Mouse (Mus musculus) naive thymus-derived CD4-positive, alpha-beta T cell, adult 5 months (primary cell): ENCODE measurements around the gene Slc25a19. TPM values are rescaled to one million over a fixed set of nuclear protein-coding genes. Genes with fewer than 3 reads are reported as not detected.

ENCODE experiments used
- polyA plus RNA-seq: library from polyadenylated mRNA; unstranded; fragments of 100-300 nt; shearing (Covaris generic); gene quantifications from one replicate; pipeline ENCODE4 v1.2.1, GENCODE M21; 2017

Slc25a19 gene
- polyA plus RNA-seq: 27.4 TPM

GRCm38 (mm10) chr11:115627705-115628464 is at the start of gene Slc25a19:
Gene Slc25a19, minus strand, starts transcription at chr11:115628295.

GRCm38 (mm10) chr11:115612410-115613137 is 15.5 kb downstream of the Slc25a19 start, which contains the start of gene Mif4gd:
Gene Mif4gd, minus strand, starts transcription at chr11:115612969.

GRCm38 (mm10) chr11:115603476-115604303 is 24.4 kb downstream of the Slc25a19 start, which contains the start of the genes Mrps7 and Gga3:
Gene Mrps7, plus strand, starts transcription at chr11:115603925.
Gene Gga3, minus strand, starts transcription at chr11:115604051.

Other genes starting within 250 kb of the Slc25a19 start
- 0.55 TPM for gene Cdr2l, start 246.4 kb downstream of the Slc25a19 start, polyA plus RNA-seq
- 102 TPM for gene Mrpl58, start 224.5 kb downstream of the Slc25a19 start, polyA plus RNA-seq
- 486 TPM for gene Atp5h, start 208.3 kb downstream of the Slc25a19 start, polyA plus RNA-seq
- 106 TPM for gene Kctd2, start 208.2 kb downstream of the Slc25a19 start, polyA plus RNA-seq
- gene Trim80, start 187.8 kb downstream of the Slc25a19 start, polyA plus RNA-seq: not detected
- gene Slc16a5, start 165.8 kb downstream of the Slc25a19 start, polyA plus RNA-seq: 14.1 TPM
- 65.1 TPM for gene Armc7, start 152.6 kb downstream of the Slc25a19 start, polyA plus RNA-seq
- 244 TPM for gene Nt5c, start 136.4 kb downstream of the Slc25a19 start, polyA plus RNA-seq
- gene Jpt1, start 113.9 kb downstream of the Slc25a19 start, polyA plus RNA-seq: 310 TPM
- gene Sumo2, start 92.0 kb downstream of the Slc25a19 start, polyA plus RNA-seq: 541 TPM
- 76.6 TPM for gene Nup85, start 63.9 kb downstream of the Slc25a19 start, polyA plus RNA-seq
- gene Mrps7, start 24.4 kb downstream of the Slc25a19 start, polyA plus RNA-seq: 62.9 TPM
- 51.5 TPM for gene Gga3, start 24.2 kb downstream of the Slc25a19 start, polyA plus RNA-seq
- 168 TPM for gene Mif4gd, start 15.3 kb downstream of the Slc25a19 start, polyA plus RNA-seq
- 176 TPM for gene Grb2, start 80.3 kb upstream of the Slc25a19 start, polyA plus RNA-seq
- gene Tmem94, start 137.1 kb upstream of the Slc25a19 start, polyA plus RNA-seq: 20.7 TPM
- gene Caskin2, start 185.3 kb upstream of the Slc25a19 start, polyA plus RNA-seq: 0.30 TPM
- gene Tsen54, start 186.4 kb upstream of the Slc25a19 start, polyA plus RNA-seq: 24.6 TPM
- 25.9 TPM for gene Llgl2, start 195.8 kb upstream of the Slc25a19 start, polyA plus RNA-seq
- not detected for gene Myo15b, start 230.1 kb upstream of the Slc25a19 start, polyA plus RNA-seq